Mouse (Mus musculus): ENCODE data around the gene Tmem185b.

The Tmem185b gene

DNA sequence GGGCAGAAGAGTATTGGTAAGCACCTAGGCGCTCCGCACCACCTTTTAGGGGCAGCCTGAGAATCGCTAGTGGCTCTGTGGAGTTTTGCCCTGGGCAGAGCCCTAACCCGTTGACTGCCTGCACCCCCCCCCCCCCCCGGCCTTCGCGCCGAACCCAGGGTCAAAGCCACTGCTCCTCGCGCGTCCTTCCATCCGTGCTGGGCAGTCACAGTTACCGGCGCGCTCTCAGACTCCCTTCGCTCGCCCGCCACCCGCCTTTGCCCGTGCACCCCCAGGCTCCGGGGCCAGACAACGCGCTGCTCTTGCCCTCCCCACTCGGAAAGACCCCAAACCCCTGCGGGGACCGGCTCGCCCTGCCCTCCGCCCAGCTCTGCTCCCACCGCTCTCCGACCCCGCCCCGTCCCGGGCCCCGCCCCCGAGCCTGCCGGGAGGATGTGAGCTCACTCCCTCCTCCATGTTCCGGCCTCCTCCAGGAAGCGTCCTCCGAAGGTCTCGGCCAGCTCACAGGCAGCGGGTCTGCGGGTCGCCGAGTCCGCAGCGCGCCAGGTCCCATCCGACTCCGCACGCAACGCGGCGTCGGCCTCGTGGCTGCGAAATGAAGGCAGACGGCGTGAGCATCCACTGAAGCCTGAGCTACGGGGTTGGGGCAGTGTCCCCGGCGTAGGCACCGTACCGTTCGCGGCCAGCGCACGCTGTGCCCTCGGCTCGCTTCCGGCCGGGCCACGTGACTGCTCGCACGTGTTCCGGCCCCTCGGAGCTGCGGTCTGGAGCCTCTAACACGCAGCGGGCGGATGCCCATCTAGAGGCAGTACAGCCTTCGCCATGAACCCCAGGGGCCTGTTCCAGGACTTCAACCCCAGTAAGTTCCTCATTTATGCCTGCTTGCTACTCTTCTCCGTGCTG is at the start of gene Tmem185b:
TSS of gene Tmem185b (plus strand) at position 472 of the 903 bp plus-strand sequence.
- DNase-seq (ENCODE audit: low spot score in 2 of 2): peak; percentile 91

GRCm38 (mm10) chr1:119476905-119477353 is 49.0 kb upstream of the Tmem185b start:
- peak in 1 of 2 experiments; percentile 24 for DNase-seq (ENCODE audit: low spot score in 2 of 2)

GRCm38 (mm10) chr1:119479641-119480040 is 46.3 kb upstream of the Tmem185b start:
- DNase-seq (ENCODE audit: low spot score in 2 of 2): no peak

- no peak for DNase-seq (ENCODE audit: low spot score in 2 of 2)
These were observed 45.3 kb upstream of the Tmem185b start for GRCm38 (mm10) chr1:119480678-119481077.

DNA sequence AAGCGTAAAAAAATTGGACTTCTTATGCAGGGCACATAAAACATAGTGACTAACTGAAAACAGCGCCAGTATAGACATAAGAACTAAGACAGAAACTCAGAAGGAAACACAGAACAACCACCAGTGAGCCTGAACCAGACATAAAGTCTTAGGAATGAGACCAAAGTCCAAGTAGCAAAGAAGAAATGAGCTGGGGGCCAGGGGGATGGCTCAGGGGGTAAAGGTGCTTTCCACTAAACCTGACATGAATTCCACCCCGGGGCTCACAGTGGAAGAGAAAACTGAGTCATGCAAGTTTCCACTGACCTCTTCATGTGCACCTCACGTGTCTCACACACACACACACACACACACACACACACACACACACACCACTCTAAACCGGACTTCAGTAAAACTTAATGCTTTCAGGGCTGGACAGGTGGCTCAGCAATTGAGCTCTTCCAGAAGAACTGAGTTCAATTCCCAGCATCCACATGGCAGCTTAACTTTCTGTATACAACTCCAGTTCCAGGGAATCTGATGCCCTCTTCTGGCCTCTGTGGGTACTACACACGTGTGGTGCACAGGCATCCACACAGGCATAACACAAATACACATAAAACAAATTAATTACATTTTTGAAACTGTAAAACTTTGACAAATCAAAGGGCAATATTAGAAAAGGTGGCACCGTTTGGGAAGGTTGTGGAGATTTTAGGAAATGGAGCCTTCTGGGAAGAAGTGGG is 44.6 kb upstream of the Tmem185b start:
- no peak for DNase-seq (ENCODE audit: low spot score in 2 of 2)

GRCm38 (mm10) chr1:119482891-119483290 is 43.1 kb upstream of the Tmem185b start:
- DNase-seq (ENCODE audit: low spot score in 2 of 2): no peak

- peak; percentile 22 to 47 for DNase-seq (ENCODE audit: low spot score in 2 of 2)
These were observed 41.5 kb upstream of the Tmem185b start for GRCm38 (mm10) chr1:119484457-119484856.

DNA sequence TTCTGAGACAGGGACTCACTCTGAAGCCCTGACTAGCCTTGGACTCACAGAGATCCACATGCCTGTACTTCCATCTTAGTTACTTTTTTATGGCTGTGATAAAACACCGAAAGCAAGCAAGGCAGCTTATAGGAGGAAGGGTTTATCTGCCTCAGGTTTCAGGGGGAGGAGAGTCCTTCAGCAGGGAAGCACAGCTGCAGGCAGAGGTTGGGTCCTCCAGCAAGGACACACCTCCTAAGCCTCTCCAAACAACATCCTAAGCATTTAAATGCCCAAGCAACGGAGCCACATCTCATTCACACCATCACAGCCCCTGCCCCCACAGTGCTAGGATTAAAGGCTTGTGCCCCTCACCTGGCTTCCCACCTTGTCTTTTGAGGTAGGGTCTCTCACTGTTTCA is 40.1 kb upstream of the Tmem185b start:
- no peak for DNase-seq (ENCODE audit: low spot score in 2 of 2)

DNA sequence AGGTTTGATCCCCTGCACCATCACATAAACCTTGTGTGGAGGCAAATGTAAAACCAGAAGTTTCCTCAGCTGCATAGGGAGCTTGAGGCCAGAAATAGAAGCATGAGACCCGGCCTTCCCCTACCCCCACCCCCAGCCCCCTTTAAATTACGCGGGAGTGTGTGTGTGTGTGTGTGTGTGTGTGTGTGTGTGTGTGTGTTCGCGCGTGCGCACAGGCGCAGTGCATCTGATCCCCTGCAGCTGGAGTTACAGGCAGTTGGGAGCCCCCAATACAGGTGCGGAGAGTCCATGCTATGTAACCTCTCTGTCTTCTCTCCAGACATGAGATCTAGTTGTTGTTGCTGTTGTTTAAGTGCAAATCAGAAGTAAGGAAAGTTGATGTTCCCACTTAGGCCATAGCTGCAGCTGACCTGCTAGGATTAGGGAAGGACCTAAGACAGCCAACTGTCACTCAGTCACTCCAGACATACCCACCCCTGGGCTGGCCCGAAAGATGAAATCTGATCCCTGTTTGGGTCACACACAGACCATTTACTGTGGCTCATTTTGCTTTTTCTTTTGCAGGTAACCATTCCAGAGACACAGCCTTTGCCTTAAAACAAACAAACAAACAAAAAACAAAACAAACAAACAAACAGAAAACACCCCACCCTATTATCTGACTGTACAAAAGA is 37.9 kb upstream of the Tmem185b start:
- peak; percentile 45 for DNase-seq (ENCODE audit: low spot score in 2 of 2)

GRCm38 (mm10) chr1:119490765-119491164 is 35.2 kb upstream of the Tmem185b start:
- no peak for DNase-seq (ENCODE audit: low spot score in 2 of 2)

- peak; percentile 34 to 44 for DNase-seq (ENCODE audit: low spot score in 2 of 2)
These were observed 33.9 kb upstream of the Tmem185b start for GRCm38 (mm10) chr1:119492097-119492496.

DNA sequence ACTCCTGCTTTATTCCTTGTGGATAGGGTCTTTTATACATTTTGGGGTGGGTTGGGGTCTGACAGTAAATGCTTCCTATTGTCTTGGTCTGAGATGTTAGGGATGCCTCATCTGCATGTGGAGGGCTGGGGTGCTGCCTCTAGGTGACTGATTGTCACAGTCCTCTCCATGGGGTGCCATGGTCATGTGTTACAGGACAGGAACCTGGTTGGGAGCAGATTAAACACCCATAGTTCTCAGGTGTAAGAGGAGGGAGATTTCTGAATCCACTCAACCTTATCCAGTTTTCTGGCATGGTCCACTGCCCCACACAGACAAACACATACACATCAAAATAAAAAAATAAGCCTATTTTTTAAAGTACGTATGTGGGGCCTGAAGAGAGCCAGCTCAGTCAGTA is 33.5 kb upstream of the Tmem185b start:
- DNase-seq (ENCODE audit: low spot score in 2 of 2): no peak

DNA sequence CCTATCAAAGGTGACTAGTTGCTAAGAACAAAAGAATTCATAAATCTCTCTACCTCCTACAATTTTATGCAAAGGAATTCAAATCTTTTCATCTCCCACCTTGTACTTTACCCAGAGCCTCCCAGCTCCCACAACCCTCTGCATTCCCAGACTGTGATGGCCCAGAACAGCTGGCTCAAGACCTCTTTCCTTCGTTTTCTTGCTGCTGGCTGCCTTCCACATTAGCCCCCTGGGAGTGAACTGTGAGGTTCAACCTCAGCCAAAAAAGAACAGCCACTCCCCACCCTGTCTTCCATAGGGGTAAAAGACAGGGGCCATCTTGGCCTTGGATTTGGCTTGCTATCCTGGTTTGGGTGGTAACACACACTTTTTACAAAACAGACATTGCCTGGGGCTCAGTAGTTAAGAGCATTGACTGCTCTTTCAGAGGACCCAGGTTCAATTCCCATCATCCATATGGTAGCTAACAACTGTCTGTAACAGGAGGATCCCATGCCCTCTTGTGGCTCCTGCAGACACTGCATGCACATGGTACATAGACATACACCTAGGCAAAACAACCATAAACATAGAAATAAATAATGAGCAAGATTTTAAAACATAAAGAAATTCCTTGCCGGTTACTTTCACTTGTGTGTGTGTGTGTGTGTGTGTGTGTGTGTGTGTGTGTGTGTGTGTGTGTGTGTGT is 31.8 kb upstream of the Tmem185b start:
- DNase-seq (ENCODE audit: low spot score in 2 of 2): no peak

DNA sequence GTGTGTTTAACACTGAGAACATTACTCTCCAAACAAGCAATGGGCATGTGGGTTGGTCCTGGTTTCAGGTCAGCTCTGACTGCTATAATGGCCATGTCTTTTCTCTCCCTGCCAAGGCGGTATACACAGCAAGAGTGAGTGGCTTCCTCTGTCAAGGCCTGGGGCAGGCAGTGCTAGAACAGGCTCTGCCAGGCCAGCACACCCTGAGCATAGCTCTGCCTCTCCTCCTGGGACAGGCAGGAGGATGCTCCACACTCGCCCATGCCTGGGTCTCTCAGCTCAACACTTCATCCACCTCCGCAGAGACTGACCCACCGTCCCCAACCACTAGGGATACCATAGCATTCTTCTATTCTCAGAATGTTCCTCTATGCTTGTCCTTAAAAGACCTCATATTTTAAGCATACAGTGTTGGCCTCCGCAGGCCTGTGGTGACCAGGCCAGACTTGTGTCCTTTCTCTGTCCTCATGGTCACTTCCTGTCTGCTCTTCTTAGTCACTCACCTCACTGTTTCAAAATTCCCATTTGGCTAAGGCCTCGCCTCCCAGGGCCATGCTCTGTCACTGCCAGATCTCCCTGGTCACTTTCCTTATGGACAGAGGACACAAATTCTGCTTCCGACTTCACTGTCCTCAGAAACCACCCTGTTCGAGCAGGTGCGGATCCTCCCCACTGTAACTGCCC is 31.1 kb upstream of the Tmem185b start:
- no peak for DNase-seq (ENCODE audit: low spot score in 2 of 2)

GRCm38 (mm10) chr1:119495396-119495775 is 30.6 kb upstream of the Tmem185b start:
- no peak for DNase-seq (ENCODE audit: low spot score in 2 of 2)

DNA sequence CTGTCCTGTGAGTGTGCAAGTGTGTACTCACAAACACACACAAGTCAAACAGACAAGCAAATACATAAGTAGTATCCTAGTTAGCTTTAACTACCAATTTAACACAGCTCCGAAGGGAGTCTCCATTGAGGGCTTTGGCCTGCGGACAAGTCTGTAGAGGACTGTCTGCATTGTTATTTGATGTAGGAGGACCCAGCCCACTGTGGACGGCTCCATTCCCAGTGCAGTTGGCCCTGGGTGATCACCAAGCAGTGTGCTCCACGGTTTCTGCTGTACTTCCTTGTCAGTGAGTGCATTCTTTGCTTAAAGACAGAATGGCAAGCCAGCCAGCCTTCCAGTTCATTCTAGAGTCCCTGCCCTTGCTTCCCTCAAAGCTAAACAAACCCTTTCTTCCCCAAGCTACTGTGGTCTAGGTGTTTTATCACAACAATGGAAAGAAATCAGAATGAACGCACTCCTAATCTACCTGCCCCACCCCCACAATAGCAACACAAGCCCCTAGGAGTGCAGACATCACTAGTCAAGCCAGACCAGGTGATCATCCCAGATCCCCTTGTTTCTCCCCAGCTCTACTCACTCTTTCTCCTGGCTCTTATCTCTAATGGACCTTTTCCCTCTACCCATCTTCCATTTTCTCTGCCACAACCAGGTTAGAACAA is 28.5 kb upstream of the Tmem185b start:
- no peak for DNase-seq (ENCODE audit: low spot score in 2 of 2)

GRCm38 (mm10) chr1:119498536-119499231 is 27.3 kb upstream of the Tmem185b start:
- no peak for DNase-seq (ENCODE audit: low spot score in 2 of 2)

- DNase-seq (ENCODE audit: low spot score in 2 of 2): no peak
These were observed 26.5 kb upstream of the Tmem185b start for GRCm38 (mm10) chr1:119499456-119499855.

GRCm38 (mm10) chr1:119501881-119502280 is 24.1 kb upstream of the Tmem185b start:
- no peak for DNase-seq (ENCODE audit: low spot score in 2 of 2)

GRCm38 (mm10) chr1:119502729-119503128 is 23.2 kb upstream of the Tmem185b start:
- DNase-seq (ENCODE audit: low spot score in 2 of 2): no peak
